Mouse (Mus musculus): ENCODE data around the gene Nfib. TPM values are rescaled to one million over a fixed set of nuclear protein-coding genes. Genes with fewer than 3 reads are reported as not detected.

Nfib gene
- polyA plus RNA-seq, 1 experiment = 4.1 TPM

DNA sequence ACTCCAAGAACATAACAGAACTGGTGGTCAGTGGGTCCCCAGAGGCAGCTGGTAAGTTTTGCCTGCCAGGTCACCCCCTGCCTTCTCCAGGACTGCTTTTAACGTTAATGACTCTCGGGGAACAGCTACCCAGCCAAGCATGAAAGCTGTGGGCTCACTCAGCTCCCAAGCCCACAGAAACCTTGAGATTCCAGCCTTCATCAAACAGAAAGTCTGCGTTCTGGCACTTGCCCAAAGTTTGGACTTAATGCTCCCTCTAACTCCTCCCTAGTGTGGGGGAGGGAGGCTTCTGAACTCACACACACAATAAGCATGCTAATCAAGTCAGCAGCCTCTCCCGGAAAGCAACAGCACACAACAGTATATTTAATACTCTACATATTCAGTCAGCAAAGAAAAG lies 360.8 kb downstream of the Nfib start:
- Histone ChIP-seq H3K4me3 (replicated peaks; ENCODE audit: control insufficient read depth, low read depth, low read length) (no peak overlapping the region), H3K27ac (ENCODE audit: control insufficient read depth, insufficient read depth, low read depth, low read length, poor library complexity) (no peak overlapping the region), H3K4me1 (ENCODE audit: control insufficient read depth, insufficient read depth, low read length) (no peaks in the 10 kb centered on the region)
- 65% methylated on average over 4 of the region's 4 CpGs for WGBS
- TF ChIP-seq POLR2A (IDR thresholded peaks at IDR 0.05; ENCODE audit: borderline replicate concordance, control insufficient read depth, low read depth, low read length) (no peak), CTCF (IDR thresholded peaks at IDR 0.05; ENCODE audit: control insufficient read depth, insufficient read depth, low read length) (no peak)

DNA sequence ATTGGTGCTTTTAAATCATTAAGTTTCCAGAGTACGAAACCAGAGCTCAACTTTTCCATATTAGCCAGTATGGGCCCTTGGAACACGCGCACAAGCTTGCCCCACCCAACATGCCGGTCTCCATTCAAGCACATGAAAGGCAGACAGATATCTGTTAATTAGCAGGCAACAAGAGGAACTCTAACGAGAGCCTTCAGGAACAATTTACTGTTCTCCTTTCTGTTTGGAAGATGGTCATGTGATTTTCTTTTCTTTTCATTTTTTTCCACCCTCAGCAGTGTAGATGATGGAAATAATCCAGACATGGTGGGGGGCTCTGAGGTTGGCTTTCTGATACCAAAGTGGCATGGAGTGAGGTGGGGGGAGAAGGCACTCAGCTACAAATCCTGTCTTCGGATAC lies 361.3 kb downstream of the Nfib start:
- 79% methylated on average over 6 of the region's 6 CpGs for WGBS
- Histone ChIP-seq H3K4me3 (replicated peaks; ENCODE audit: control insufficient read depth, low read depth, low read length) (no peak overlapping the region), H3K4me1 (ENCODE audit: control insufficient read depth, insufficient read depth, low read length) (no peaks in the 10 kb centered on the region), H3K27ac (ENCODE audit: control insufficient read depth, insufficient read depth, low read depth, low read length, poor library complexity) (no peak overlapping the region)
- TF ChIP-seq CTCF (IDR thresholded peaks at IDR 0.05; ENCODE audit: control insufficient read depth, insufficient read depth, low read length) (no peak), POLR2A (IDR thresholded peaks at IDR 0.05; ENCODE audit: borderline replicate concordance, control insufficient read depth, low read depth, low read length) (no peak)

DNA sequence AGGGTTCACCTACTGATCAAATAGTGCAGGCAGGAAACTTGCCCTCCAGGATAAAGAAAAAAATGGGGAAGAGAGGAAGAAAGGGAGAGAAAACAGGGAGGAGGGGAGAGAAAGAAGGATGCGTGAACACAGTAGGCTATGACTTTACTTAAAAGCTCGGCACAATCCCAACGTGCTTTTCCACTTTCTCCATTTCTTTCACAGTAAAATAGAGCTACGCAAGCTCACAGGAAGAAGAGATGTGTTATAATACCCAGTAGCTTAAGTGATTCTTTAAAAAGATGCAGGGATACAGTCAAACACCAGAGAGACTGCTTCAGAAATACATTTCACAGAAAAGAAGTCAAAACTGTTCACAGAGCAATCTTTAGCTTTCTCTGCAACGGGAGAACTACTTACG lies 366.6 kb downstream of the Nfib start:
- WGBS = 80% methylated on average over 6 of the region's 6 CpGs
- Histone ChIP-seq H3K4me3 (replicated peaks; ENCODE audit: control insufficient read depth, low read depth, low read length) (no peak overlapping the region), H3K27ac (ENCODE audit: control insufficient read depth, insufficient read depth, low read depth, low read length, poor library complexity) (no peak overlapping the region), H3K4me1 (ENCODE audit: control insufficient read depth, insufficient read depth, low read length) (no peaks in the 10 kb centered on the region)
- no peak for TF ChIP-seq POLR2A (IDR thresholded peaks at IDR 0.05; ENCODE audit: borderline replicate concordance, control insufficient read depth, low read depth, low read length)
- no peak for TF ChIP-seq CTCF (IDR thresholded peaks at IDR 0.05; ENCODE audit: control insufficient read depth, insufficient read depth, low read length)

DNA sequence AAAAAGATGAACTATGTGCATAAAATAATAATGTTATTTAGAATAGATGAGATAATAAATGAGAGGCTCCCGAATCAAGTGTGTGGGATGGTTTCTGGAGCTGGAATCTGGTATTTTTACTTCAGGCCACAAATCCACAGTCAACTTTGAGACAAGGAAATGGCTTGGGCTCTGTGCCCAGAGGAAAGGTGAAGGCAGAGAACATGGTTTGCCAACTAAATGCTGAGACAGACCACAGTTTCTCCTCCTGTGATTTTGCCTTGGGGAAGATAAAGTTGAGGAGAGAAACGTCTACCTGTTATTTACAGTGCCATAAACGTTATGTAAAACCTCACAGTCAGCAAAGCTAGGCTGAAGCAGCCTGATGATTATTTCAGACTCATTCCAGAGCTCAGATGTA lies 367.1 kb downstream of the Nfib start:
- Histone ChIP-seq H3K4me1 (ENCODE audit: control insufficient read depth, insufficient read depth, low read length) (no peaks in the 10 kb centered on the region), H3K4me3 (replicated peaks; ENCODE audit: control insufficient read depth, low read depth, low read length) (no peak overlapping the region), H3K27ac (ENCODE audit: control insufficient read depth, insufficient read depth, low read depth, low read length, poor library complexity) (no peak overlapping the region)
- no peak for TF ChIP-seq POLR2A (IDR thresholded peaks at IDR 0.05; ENCODE audit: borderline replicate concordance, control insufficient read depth, low read depth, low read length)
- no peak for TF ChIP-seq CTCF (IDR thresholded peaks at IDR 0.05; ENCODE audit: control insufficient read depth, insufficient read depth, low read length)
- 17% methylated on average over 3 of the region's 3 CpGs for WGBS

GRCm38 (mm10) chr4:82336951-82337381 lies 368.6 kb downstream of the Nfib start:
- WGBS = 85% methylated on average over 11 of the region's 11 CpGs
- TF ChIP-seq POLR2A (IDR thresholded peaks at IDR 0.05; ENCODE audit: borderline replicate concordance, control insufficient read depth, low read depth, low read length) = no peak
- TF ChIP-seq CTCF (IDR thresholded peaks at IDR 0.05; ENCODE audit: control insufficient read depth, insufficient read depth, low read length) = no peak

DNA sequence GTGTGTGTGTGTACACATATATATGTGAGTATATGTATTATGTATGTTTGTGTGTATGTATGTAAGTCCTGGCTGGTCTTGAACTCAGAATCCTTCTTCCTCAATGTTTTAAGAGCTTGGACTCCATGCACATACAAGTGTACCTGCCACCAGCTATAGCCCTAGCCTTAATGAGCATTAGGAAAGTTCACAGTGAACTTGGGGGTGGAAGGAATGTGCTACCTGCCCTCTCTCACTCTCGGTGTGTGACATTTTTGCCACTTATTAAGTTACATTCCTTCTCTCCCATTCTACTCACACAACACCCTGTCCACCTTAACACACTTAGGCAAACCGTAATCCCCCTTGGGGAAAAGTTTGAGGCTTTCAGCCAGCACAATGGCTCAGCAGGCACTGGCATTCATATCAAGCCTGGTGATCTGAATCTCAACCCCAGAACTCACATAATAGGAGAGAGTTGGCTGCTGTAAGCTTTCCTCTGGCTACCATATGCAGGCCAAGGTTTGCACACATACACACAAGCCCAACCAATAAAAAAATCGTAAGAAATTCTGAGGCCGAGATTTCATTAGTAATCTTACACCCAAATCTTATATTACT lies 370.2 kb downstream of the Nfib start:
- no peak overlapping the region for H3K4me3 ChIP-seq (replicated peaks; ENCODE audit: control insufficient read depth, low read depth, low read length)
- 85% methylated on average over 4 of the region's 4 CpGs for WGBS
- no peak overlapping the region for H3K27ac ChIP-seq (ENCODE audit: control insufficient read depth, insufficient read depth, low read depth, low read length, poor library complexity)
- no peaks in the 10 kb centered on the region for H3K4me1 ChIP-seq (ENCODE audit: control insufficient read depth, insufficient read depth, low read length)
- no peak for TF ChIP-seq POLR2A (IDR thresholded peaks at IDR 0.05; ENCODE audit: borderline replicate concordance, control insufficient read depth, low read depth, low read length)
- no peak for TF ChIP-seq CTCF (IDR thresholded peaks at IDR 0.05; ENCODE audit: control insufficient read depth, insufficient read depth, low read length)

More at GRCm38 (mm10) chr4:82336951-82337381, 368.6 kb downstream of the Nfib start:
- H3K4me1 ChIP-seq (ENCODE audit: control insufficient read depth, insufficient read depth, low read length) = no peaks in the 10 kb centered on the region
- H3K4me3 ChIP-seq (replicated peaks; ENCODE audit: control insufficient read depth, low read depth, low read length) = no peak overlapping the region
- H3K27ac ChIP-seq (ENCODE audit: control insufficient read depth, insufficient read depth, low read depth, low read length, poor library complexity) = no peak overlapping the region

GRCm38 (mm10) chr4:82333413-82333812 lies 372.1 kb downstream of the Nfib start:
- H3K27ac ChIP-seq (ENCODE audit: control insufficient read depth, insufficient read depth, low read depth, low read length, poor library complexity) = no peak overlapping the region
- no peak for TF ChIP-seq POLR2A (IDR thresholded peaks at IDR 0.05; ENCODE audit: borderline replicate concordance, control insufficient read depth, low read depth, low read length)
- TF ChIP-seq CTCF (IDR thresholded peaks at IDR 0.05; ENCODE audit: control insufficient read depth, insufficient read depth, low read length) = no peak
- H3K4me1 ChIP-seq (ENCODE audit: control insufficient read depth, insufficient read depth, low read length) = no peaks in the 10 kb centered on the region
- WGBS = 77% methylated on average over 3 of the region's 3 CpGs
- H3K4me3 ChIP-seq (replicated peaks; ENCODE audit: control insufficient read depth, low read depth, low read length) = no peak overlapping the region

DNA sequence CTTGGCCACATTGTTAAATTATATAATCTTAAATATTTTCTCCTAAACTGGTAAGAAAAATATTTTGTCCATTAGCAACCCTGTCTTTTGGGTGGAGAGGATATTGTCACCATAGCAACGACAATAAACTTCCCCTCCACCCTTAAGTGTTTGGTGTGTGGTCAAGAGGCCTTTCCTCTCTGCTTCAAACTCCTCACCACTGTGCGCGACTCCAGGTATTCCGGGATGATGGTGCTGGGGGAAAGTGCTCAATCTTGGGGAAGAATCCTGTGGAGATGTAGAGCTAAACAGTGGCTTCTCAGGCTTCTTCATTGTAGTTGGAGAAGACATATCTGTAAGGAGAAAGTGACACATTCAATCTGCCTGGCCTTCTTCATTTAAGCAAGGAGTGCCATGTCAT lies 375.5 kb downstream of the Nfib start:
- TF ChIP-seq CTCF (IDR thresholded peaks at IDR 0.05; ENCODE audit: control insufficient read depth, insufficient read depth, low read length) (no peak), POLR2A (IDR thresholded peaks at IDR 0.05; ENCODE audit: borderline replicate concordance, control insufficient read depth, low read depth, low read length) (no peak)
- no peak overlapping the region for H3K4me3 ChIP-seq (replicated peaks; ENCODE audit: control insufficient read depth, low read depth, low read length)
- H3K27ac ChIP-seq (ENCODE audit: control insufficient read depth, insufficient read depth, low read depth, low read length, poor library complexity) = no peak overlapping the region
- H3K4me1 ChIP-seq (ENCODE audit: control insufficient read depth, insufficient read depth, low read length) = no peaks in the 10 kb centered on the region
- 40% methylated on average over 4 of the region's 4 CpGs for WGBS

GRCm38 (mm10) chr4:82326140-82326529 lies 379.4 kb downstream of the Nfib start:
- Histone ChIP-seq H3K27ac (ENCODE audit: control insufficient read depth, insufficient read depth, low read depth, low read length, poor library complexity) (no peak overlapping the region), H3K4me3 (replicated peaks; ENCODE audit: control insufficient read depth, low read depth, low read length) (no peak overlapping the region), H3K4me1 (ENCODE audit: control insufficient read depth, insufficient read depth, low read length) (no peaks in the 10 kb centered on the region)
- no peak for TF ChIP-seq POLR2A (IDR thresholded peaks at IDR 0.05; ENCODE audit: borderline replicate concordance, control insufficient read depth, low read depth, low read length)
- TF ChIP-seq CTCF (IDR thresholded peaks at IDR 0.05; ENCODE audit: control insufficient read depth, insufficient read depth, low read length) = no peak
- WGBS = 55% methylated on average over 3 of the region's 3 CpGs

Measured in bone marrow, adult 2 months (tissue).